Mouse (Mus musculus): ENCODE results near the gene Crk.
A peak's percentile ranks its signal among the peaks of the same experiment; 100 is the strongest.

Gene Crk

DNA sequence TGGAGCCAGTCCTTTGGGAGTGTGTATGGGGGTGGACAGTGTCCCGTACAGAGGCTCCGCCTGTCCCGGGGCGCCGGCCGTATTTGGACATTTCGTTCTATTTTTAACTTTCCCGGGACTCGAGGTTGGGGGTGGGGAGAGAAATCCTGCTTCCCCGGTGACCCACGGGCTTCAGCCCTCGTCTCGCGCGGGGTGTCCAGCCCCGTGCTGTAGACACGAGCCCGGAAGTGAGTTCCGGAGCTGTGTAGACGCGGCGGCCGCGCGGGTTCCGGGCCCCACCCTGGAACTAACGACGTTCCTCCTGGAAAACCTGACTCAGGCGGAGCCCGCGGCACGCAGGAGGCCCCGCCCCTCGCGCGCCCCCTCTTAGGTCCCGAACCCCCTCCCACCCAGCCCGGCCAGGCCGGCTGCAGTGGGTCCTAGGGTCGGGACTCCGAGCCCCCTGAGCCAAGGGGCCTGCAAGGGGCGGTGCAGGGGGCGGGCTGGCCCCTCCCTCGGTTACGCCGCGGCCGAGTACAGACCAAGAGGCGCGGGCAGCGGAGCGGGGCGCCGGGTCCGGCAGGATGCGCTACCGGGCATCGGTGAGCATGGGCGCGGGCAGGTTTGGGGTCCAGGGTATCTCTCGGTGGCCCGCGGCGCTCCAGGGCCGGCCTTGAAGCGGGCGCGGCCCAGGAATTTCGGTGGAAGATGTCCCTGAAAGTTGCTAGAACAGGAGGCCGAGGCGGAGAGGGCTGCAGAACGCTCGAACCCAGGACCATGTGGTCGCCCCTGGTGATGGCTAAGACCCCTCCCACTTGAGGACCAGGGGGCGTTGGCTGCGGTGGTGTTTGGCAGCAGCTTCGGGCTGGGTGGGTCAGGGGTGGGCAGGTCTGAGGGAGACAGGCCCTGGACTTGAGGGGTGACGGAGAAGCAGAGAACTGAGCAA is 23.2 kb upstream of the Crk start:
- DNase-seq, result peak; percentile 89

DNA sequence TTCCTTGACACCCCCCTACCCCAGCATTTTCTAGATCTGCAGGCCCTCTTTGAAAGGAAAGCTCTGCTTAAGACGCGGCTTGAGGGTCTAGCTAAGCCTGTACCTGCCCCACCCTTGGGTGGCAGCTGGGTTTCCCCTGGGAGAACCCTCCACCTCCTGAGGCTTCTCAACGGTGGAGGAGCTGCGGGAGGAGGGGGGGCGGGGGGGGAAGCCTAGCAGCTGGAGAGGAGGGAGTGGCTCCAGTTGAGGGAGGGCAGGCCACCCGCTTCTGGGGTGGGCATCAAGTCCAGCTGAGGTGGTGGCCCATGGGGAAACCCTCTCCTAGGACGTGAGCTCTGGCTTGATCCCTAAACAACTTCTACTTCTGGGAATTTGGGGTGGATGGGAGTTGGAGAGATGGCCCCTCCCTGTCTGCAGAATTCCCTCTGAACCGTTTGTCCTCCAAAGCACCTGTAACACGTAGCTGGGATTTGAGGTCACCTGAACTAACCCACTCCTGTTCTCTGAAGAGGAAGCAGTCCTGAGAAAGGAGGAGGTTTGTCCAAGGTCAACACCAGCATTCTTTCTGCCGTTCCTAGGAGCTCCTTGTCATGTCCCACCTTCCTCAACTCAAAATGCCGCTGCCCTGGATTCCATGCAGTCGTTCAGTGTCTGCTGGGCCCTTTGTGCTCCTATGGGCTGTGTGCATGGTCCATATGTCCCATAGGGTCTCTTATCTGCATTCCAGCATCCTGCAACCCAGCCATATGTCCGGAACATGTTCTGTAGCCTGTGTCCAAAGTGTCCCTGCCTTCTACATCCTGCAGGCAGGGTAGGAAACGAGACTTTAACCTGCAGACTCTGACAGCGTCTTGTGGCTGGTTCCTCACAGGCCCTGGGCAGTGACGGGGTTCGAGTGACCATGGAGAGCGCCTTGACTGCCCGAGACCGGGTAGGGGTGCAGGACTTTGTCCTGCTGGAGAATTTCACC is 22.2 kb upstream of the Crk start:
- DNase-seq, result peak; percentile 33

DNA sequence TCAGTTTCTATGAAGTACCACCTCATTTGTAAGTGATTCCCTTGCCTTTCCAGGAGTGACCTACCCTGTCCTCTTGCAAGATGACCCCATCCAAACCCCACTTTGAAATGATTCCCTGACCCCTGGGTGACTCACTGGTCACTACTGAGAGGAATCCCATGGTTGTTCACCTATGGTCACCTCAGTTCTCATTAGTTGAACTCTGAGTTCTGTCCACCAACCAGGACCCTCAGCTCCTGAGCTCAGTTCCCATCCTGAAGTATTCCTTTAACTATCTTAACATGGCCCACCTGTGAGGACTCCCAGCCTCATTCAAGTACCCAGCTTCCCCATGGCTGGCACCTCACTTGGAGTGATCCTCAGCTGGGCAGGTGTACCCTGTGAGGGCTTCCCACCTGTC is 21.2 kb upstream of the Crk start:
- no peak for DNase-seq

DNA sequence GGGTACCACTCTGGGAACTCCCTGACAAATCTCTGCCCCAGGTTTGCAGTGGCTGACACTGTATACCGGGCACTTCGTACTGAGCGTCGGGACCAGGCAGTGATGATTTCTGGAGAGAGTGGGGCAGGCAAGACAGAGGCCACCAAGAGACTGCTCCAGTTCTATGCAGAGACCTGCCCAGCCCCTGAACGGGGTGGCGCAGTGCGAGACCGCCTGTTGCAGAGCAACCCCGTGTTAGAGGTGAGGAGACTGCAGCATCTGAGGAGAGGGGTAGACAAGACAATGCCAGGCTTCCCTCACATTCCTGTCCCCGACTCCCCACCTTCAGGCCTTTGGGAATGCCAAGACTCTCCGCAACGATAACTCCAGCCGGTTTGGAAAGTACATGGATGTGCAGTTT is 20.7 kb upstream of the Crk start:
- no peak for DNase-seq

DNA sequence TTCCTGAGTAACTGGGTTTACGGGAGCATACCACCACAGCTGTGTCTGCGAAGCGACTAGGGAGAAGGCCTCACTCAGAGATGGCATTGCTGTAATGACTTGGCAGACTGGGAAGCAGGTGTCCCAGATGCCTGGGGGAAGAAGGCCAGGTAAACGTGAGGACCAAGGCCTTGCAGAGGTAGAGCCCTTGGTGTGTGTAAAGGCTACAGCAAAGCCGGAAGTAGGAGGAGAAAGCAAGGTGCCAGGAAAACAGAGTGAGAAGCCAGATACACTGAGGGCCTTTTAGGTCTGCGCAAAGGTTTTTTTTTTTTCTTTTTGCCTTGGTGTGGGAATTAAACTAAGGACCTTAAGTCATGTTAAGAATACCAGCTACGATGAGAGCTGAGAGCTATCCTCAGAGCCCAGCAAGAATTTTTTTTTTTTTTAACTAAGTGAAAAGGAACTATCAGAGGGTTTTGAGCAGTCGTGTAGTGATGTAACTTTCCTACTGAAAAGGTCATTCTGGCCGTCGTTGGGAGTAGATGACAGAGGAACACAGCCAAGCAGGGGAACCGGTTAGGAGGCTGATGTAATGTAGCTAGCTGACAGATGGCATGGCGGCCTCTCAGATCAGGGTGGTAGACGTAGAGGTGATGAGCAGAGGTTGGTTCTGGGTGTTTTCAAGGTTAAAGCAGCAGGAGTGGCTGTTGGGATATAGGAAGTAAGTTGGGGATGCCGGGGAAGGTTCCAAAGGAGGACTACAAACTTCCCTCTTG is 19.9 kb upstream of the Crk start:
- no peak for DNase-seq

DNA sequence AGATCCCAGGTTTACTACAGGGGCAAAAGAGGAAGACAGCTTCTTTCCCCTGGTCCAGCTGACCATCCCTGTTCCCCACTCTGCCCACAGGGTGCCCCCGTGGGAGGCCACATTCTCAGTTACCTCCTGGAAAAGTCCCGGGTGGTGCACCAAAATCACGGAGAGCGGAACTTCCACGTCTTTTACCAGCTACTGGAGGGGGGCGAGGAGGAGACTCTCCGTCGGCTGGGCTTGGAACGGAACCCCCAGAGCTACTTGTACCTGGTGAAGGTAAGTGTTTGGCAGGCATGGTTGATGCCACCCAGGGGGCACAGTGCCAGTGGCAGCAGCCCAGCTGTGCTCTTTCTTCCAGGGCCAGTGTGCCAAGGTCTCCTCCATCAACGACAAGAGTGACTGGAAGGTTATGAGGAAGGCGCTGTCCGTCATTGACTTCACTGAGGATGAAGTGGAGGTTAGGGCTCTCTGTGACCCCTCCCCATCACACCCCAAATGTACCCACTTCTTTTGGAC is 18.9 kb upstream of the Crk start:
- no peak for DNase-seq

DNA sequence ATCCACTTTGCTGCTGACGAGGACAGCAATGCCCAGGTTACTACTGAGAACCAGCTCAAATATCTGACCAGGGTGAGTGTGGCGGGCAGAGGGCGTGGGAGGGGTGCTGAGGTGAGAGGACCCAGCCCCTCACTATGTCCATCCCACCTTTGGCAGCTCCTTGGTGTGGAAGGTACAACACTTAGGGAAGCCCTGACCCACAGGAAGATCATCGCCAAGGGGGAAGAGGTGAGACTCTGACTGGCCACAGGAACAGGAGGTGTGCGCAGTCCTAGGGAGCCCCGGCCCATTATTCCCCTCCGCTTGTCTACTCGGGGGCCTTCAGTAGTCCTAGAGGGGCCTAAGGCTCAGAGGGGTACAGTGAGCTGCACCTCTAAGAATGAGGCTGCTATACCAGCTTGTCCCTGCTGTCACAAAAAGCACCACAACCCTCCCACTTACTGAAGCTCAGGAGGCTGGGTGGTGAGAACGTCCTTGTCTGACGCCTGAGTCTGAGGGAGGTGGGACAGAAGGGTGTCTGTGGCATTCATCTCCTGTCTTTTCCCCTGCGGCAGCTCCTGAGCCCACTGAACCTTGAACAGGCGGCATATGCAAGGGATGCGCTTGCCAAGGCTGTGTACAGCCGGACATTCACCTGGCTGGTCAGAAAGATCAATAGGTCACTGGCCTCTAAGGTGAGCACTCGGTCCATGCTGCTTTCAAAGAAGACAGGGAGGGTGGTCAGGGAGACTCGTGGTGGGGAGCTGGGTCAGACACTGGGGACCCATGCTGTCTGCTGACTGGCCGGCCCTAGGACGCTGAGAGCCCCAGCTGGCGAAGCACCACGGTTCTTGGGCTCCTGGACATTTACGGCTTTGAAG is 17.9 kb upstream of the Crk start:
- DNase-seq, result no peak

DNA sequence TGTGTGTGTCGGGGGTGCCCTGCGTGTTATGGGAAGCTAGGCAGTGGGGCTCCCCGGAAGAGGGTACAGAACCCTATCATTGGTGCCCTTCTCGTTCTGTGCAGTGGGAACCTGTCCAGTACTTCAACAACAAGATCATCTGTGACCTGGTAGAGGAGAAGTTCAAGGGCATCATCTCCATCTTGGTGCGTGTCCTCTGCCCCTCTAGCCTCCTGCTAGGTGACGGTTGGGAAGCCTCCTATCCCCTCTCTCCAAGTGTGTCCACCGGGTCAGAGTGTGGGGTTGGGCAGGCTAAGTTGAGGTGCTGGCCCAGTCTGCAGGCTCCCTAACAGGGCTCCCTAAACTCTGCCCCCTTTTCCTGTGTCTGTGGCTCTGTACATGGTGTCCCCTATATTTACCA is 16.9 kb upstream of the Crk start:
- no peak for DNase-seq

DNA sequence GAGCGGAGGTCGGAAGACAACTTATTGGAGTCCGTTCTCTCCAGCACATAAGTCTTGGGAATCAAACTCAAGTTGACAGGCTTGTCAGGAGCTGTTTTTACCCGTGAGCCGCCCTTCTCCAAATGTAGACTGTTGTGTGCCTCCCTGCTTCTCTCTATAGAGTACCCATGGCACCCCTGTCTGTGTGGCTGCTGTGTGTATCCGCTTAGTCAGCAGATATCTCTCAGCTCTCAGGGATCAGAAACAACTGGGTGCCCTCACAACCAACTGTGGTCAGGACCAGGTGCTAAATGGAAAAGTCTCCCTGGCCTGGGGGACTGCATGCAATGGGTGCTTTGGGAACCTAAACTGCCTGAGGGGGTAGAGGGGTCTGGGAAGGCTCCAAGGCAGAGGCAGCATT is 12.8 kb upstream of the Crk start:
- no peak for DNase-seq

DNA sequence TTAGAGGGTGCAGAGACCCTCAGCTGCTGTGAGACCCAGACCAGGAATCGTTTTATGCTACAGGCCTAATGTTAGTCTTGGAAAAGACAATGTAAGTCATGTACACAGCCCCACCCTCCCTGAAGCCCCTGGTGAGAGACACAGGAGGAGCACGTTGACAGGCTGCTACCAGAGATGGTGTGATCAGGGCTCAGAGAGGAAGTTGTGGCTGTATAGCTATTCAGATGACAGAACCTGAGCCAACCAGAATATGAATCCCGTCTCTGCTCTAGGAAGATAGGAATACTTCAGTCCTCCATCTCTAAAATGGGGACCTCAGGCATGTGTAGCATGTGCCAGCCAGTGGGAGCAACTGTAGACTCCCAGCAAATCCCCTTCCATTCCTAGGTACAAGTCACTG is 10.4 kb upstream of the Crk start:
- DNase-seq, result no peak

DNA sequence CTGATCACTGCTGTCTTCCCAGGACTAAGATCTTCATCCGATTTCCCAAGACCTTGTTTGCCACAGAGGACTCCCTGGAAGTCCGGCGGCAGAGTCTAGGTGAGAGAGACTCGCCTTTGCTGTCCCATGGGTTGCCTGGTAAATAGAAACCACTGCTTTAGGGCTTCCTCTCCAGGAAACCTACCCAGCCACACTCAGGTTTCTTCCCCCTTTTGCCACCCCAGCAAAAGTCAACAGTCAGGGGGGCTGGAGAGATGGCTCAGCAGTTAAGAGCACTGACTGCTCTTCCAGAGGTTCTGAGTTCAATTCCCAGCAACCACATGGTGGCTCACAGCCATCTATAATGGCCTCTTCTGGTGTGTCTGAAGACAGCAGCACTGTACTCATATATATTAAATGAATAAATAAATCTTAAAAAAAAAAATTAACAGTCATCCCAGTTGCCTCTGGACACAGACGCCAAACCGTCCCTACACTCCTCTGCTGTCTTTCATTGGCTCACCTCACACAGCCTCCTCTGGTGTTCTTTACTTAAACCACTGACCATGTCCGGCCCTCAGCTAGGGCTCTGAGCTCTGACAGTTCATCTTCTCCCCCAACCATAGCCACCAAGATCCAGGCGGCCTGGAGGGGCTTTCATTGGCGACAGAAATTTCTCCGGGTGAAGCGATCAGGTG is 9.7 kb upstream of the Crk start:
- DNase-seq, result no peak

DNA sequence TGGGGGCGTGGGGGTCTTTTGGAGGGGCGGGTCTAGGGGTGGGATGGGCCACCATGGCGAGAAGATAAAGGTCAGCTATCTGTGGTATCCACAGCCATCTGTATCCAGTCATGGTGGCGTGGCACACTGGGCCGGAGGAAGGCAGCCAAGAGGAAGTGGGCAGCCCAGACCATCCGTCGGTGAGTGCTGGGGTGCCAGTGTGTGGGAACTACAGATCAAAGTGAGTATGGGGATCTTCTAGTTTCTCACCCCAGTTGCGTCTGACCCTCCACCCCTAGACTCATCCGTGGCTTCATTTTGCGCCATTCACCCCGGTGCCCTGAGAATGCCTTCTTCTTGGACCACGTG is 9.2 kb upstream of the Crk start:
- DNase-seq, result no peak

DNA sequence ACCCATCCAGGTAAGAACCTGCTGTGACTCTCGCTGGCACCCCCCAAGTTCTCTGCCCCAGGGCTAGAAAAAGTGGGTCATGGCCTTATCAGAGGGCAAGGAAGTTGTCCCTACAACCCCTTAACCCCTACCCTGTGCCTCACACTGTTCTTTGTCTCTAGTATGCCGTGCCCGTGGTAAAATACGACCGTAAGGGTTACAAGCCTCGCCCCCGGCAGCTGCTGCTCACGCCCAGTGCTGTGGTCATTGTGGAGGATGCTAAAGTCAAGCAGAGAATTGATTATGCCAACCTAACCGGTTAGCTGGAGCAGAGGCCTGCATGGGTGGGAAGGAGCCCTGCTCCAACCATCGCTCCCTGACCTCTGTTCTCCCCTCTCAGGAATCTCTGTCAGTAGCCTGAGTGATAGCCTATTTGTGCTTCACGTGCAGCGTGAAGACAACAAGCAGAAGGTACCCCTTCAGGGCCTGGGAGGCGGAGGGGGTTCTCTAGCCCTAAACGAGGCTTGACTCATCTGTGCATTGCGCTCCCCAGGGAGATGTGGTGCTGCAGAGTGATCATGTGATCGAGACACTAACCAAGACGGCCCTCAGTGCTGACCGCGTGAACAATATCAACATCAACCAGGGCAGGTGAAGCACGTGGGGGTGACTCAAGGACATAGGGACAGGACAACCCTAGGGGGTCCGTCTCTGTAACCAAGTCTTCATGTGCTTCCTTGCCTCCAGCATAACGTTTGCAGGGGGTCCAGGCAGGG is 7.5 kb upstream of the Crk start:
- DNase-seq, result no peak

DNA sequence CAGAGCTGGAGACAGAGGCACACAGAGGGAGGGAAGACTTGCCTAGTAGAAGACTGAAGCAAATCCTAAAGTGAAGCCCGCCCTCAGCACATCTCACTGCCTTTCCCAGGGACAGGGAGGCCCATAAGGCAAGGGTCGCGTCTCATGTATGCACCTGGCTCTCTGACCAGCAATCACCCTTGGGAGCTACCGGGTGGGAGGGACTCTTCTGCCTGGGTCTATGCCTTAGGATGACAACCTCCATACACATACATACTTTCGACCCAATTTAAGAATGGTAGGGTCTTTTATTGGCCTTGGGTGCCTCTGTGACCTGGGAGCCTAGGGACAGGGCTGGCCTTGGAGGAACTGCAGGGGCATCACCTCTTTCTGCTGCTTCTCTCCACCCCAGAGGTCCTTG is 5.6 kb upstream of the Crk start:
- no peak for DNase-seq

DNA sequence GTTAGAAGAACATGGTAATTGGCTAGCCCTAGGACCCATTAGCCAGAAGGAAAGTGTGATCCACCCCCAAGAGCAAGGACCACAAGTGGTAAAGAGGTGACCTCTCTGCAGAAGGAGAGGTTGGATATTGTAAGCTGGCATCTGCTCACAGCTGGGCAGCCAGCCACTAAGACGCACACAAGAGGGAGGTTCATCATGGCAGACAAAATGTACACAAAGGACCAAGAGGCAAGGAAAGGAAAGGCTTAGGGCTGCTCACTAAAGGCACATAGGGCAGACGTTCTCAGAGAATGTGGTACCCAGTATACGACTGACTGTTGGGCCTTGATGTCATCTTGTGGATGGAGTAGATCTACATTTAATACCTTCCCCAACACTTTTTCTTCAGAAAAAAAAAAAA is 4.2 kb upstream of the Crk start:
- DNase-seq, result no peak

DNA sequence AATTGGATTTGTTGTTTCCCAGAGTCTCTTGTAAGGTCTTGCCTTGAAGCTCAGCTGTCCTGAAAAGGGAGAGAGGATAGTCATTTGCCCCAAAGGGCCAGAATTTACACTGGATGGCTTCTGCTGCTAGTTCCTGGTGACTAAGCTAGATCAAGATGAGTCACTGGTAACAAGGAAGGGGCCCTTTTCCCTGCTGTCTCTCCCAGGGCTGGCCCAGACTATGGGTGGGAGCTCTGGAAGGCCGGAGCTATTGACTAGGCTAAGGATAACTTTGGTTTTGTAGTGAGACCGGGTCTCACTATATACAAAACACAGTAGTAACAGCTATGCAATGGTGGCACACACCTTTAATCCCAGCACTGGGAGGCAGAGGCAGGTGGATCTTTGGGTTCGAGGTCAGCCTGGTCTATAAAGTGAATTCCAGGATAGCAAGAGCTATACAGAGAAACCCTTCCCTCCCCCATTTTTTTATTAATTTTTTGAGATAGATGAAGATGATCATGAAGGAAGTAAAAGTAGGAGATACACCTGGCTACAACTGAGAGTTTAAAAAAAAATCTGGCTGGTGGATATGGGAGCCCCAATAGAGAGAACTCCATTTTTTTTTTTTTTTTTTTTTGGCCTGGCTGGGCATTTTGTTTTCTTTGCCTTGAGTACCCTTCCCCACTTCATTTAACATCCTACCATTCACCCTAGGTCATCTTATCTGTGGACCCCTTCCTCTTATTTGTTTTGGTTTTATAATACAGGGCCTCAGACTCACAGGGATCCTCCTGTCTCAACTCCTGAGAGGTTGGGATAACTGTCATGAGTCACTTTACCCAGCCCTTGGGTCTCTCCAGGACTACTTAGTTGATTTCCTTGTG is 945 bp upstream of the Crk start:
- DNase-seq, result no peak

DNA sequence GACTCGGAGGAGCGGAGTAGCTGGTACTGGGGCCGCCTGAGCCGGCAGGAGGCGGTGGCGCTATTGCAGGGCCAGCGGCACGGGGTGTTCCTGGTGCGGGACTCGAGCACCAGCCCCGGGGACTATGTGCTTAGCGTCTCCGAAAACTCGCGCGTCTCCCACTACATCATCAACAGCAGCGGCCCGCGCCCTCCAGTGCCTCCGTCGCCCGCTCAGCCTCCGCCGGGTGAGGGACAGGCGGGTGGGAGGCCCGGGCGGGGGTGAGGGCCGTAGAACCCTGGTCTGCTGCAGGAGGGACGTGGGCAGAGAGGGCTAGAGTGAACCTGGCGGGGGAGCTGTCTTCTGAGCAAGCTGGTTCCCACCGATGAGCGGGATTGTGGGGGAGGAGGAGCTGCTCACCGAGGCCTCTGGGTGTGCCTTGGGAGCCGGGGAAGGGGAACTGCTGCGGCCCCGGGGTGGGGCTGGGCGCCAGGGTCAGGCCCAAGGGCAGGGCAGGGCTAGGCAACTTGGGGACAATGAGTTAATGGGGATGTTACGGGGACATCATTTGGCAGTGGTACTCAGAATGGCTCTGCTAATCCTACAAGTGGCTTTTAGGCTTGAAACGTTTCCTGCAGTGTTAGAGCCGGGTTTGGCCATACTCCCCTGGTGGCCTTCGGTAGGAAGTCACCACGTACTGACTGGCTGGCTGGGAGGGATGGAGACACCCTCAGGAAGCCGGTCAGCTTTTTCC is 546 bp downstream of the Crk start:
- DNase-seq, result peak; percentile 78

DNA sequence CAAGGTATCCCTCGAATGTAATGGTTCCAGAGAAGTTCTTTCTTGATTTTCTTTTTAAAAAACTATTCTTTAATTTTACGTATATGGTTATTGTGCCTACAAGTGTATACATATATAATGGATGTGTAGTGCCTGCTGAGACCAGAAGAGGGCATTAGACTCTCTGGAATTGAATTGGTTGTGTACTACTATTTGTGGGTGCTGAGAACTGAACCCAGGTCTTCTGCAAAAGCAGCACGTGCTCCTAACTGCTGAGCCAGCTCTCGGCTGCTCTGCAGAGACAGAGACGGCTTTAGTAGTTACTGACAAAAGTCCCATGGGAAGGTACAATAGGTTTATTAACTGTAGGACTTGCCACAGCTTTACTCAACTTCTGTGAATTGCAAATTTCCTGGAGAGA is 5.4 kb downstream of the Crk start:
- no peak for DNase-seq

DNA sequence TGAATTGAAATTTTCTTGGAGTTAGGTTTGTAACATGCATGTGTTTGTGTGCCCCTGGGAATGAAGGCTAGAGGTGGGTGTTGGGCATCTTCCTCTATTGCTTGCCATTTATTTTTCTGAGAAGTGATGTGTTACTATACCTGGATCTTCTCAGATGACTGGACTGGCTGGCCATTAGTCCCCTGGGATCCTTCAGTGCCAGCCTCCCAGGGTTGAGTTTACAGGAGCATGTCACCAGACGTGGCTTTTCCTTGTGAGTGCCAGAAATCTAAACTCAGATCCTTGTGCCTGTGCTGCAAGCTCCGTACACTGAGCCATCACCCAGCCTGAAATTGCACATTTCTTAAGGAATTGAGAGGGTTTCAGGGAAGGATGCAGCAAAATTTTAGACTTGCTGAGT is 5.9 kb downstream of the Crk start:
- no peak for DNase-seq
